Mouse (Mus musculus) thymus, adult 2 months (tissue): ENCODE measurements around the gene Mgat4e.

ENCODE experiments used
- CTCF ChIP-seq: fragments of 200-500 bp; IDR thresholded peaks from 2 replicates; pipeline ENCODE4 v1.5.1; 2012; ENCODE audit warnings: mild to moderate bottlenecking, control low read depth, low read length, moderate library complexity, borderline replicate concordance; ENCODE audit not compliant: control insufficient read depth, poor library complexity, insufficient read depth; ENCODE audit errors: extremely low read depth
- POLR2A ChIP-seq: fragments of 200-500 bp; IDR thresholded peaks from 2 replicates; pipeline ENCODE4 v1.6.1; 2012; ENCODE audit warnings: mild to moderate bottlenecking, low read length, control low read depth, moderate library complexity; ENCODE audit not compliant: control insufficient read depth, poor library complexity, insufficient read depth; ENCODE audit errors: extremely low read depth

GRCm38 (mm10) chr1:134520001-134520721 is 29.3 kb downstream of the Mgat4e start:
- TF ChIP-seq POLR2A: no peak
- no peak for TF ChIP-seq CTCF
